Mouse (Mus musculus) megakaryocyte, embryonic 14.5 days (primary cell): ENCODE results near the gene Dhx40.

Experiments used
- FLI1 ChIP-seq: IDR thresholded peaks from 2 replicates; pipeline ENCODE4 v1.6.1; 2012; ENCODE audit warnings: low read length, inconsistent platforms, mixed read lengths
- GATA1 ChIP-seq: IDR thresholded peaks from 3 replicates; pipeline ENCODE4 v1.6.1; 2012; ENCODE audit warnings: mixed read lengths, low read length, inconsistent platforms, borderline replicate concordance

DNA sequence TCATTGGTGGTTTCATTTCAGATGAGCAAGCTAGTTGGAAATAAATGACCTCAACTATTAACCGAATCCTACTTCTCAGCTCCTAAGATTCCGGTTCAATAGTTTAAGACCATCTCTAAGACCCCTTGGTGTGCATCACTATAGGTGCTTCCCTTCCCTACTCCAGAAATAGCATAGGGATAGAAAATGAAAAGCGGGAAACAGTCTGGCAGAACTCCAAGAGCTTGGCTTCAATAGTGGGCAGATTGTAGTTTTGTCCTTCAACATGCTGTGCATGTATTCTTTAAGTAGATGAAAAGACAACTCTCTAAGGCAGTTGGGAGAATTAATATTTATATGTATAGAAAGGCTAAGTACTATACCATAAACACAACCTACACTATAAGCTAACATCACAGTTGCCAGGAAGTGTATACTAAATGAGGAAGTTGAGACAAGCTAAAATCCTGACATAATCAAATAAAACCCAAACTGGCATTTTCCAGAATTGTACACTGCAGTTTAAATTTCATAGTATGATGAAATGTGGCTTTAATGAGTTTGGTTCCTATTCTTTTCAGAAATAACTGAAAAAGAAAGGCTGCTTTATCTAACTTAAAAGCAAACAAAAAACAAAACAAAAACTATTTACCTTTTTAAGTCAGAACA is 57.6 kb downstream of the Dhx40 start:
- TF ChIP-seq GATA1 (no peak), FLI1 (no peak)
